Mouse (Mus musculus): ENCODE results near the gene Rnf34.
A peak's percentile ranks its signal among the peaks of the same experiment; 100 is the strongest.

Rnf34 gene

GRCm38 (mm10) chr5:122863053-122863452, 13.2 kb downstream of the Rnf34 start:
- no peak for ATAC-seq (ENCODE audit: insufficient number of reproducible peaks, low FRiP score, low TSS enrichment)

GRCm38 (mm10) chr5:122872626-122873025, 22.8 kb downstream of the Rnf34 start:
- no peak for ATAC-seq (ENCODE audit: insufficient number of reproducible peaks, low FRiP score, low TSS enrichment)

- ATAC-seq (ENCODE audit: insufficient number of reproducible peaks, low FRiP score, low TSS enrichment), result peak; percentile 72; the same call in 1 of the 2 replicates
Measured at GRCm38 (mm10) chr5:122873573-122873972, 23.7 kb downstream of the Rnf34 start.

- no peak for ATAC-seq (ENCODE audit: insufficient number of reproducible peaks, low FRiP score, low TSS enrichment)
Measured at GRCm38 (mm10) chr5:122874359-122874758, 24.5 kb downstream of the Rnf34 start.

GRCm38 (mm10) chr5:122876671-122877070, 26.8 kb downstream of the Rnf34 start:
- ATAC-seq (ENCODE audit: insufficient number of reproducible peaks, low FRiP score, low TSS enrichment), result no peak

GRCm38 (mm10) chr5:122880241-122880980, 30.6 kb downstream of the Rnf34 start:
- no peak for ATAC-seq (ENCODE audit: insufficient number of reproducible peaks, low FRiP score, low TSS enrichment)

- ATAC-seq (ENCODE audit: insufficient number of reproducible peaks, low FRiP score, low TSS enrichment), result peak; percentile 53; the same call in 1 of the 2 replicates
Measured at GRCm38 (mm10) chr5:122881313-122881712, 31.5 kb downstream of the Rnf34 start.

- no peak for ATAC-seq (ENCODE audit: insufficient number of reproducible peaks, low FRiP score, low TSS enrichment)
Measured at GRCm38 (mm10) chr5:122882256-122883050, 32.6 kb downstream of the Rnf34 start.

- no peak for ATAC-seq (ENCODE audit: insufficient number of reproducible peaks, low FRiP score, low TSS enrichment)
Measured at GRCm38 (mm10) chr5:122883237-122883636, 33.4 kb downstream of the Rnf34 start.

GRCm38 (mm10) chr5:122883652-122884235, 33.9 kb downstream of the Rnf34 start:
- no peak for ATAC-seq (ENCODE audit: insufficient number of reproducible peaks, low FRiP score, low TSS enrichment)

- no peak for ATAC-seq (ENCODE audit: insufficient number of reproducible peaks, low FRiP score, low TSS enrichment)
Measured at GRCm38 (mm10) chr5:122884594-122885348, 34.9 kb downstream of the Rnf34 start.

- ATAC-seq (ENCODE audit: insufficient number of reproducible peaks, low FRiP score, low TSS enrichment), result no peak
Measured at GRCm38 (mm10) chr5:122887033-122887432, 37.2 kb downstream of the Rnf34 start.

GRCm38 (mm10) chr5:122887926-122888611, 38.2 kb downstream of the Rnf34 start:
- no peak for ATAC-seq (ENCODE audit: insufficient number of reproducible peaks, low FRiP score, low TSS enrichment)

- ATAC-seq (ENCODE audit: insufficient number of reproducible peaks, low FRiP score, low TSS enrichment), result no peak
Measured at GRCm38 (mm10) chr5:122888612-122889214, 38.9 kb downstream of the Rnf34 start.

GRCm38 (mm10) chr5:122890396-122890795, 40.5 kb downstream of the Rnf34 start:
- no peak for ATAC-seq (ENCODE audit: insufficient number of reproducible peaks, low FRiP score, low TSS enrichment)

- no peak for ATAC-seq (ENCODE audit: insufficient number of reproducible peaks, low FRiP score, low TSS enrichment)
Measured at GRCm38 (mm10) chr5:122893270-122893669, 43.4 kb downstream of the Rnf34 start.

- no peak for ATAC-seq (ENCODE audit: insufficient number of reproducible peaks, low FRiP score, low TSS enrichment)
Measured at GRCm38 (mm10) chr5:122894007-122894637, 44.3 kb downstream of the Rnf34 start.

GRCm38 (mm10) chr5:122894821-122895220, 45.0 kb downstream of the Rnf34 start:
- ATAC-seq (ENCODE audit: insufficient number of reproducible peaks, low FRiP score, low TSS enrichment), result no peak

- ATAC-seq (ENCODE audit: insufficient number of reproducible peaks, low FRiP score, low TSS enrichment), result no peak
Measured at GRCm38 (mm10) chr5:122898153-122898552, 48.3 kb downstream of the Rnf34 start.

Measured in cerebellum, adult (tissue).